Mouse (Mus musculus) retina, embryonic 14.5 days (tissue): ENCODE data around the gene Foxn3.

ENCODE experiments used
- DNase-seq: peaks from one replicate; pipeline ENCODE4 v3.0.0-alpha.2; 2015; ENCODE audit warnings: low spot score

Gene Foxn3

DNA sequence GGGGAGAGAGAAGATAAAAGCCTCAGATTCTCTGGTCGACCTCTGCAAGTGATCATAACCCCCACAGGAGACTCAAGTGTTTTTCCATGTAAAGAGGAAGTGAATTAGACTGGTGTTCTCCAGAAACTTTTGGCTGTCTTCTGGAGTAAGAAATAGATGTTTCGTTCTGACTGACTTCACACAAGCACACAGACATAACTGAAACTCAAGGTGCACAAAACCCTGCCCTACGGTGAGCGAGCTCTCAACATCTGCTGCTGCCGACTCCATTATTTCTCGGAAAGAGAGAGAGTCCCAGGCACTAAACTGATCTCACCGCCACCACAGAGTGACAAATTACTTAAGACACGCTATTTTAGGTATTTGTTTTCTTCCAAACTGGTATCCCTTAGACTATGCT is 237.2 kb downstream of the Foxn3 start:
- no peak for DNase-seq

GRCm38 (mm10) chr12:99321633-99322431 is 241.6 kb downstream of the Foxn3 start:
- no peak for DNase-seq

GRCm38 (mm10) chr12:99320966-99321496 is 242.4 kb downstream of the Foxn3 start:
- no peak for DNase-seq

GRCm38 (mm10) chr12:99319896-99320295 is 243.5 kb downstream of the Foxn3 start:
- no peak for DNase-seq

DNA sequence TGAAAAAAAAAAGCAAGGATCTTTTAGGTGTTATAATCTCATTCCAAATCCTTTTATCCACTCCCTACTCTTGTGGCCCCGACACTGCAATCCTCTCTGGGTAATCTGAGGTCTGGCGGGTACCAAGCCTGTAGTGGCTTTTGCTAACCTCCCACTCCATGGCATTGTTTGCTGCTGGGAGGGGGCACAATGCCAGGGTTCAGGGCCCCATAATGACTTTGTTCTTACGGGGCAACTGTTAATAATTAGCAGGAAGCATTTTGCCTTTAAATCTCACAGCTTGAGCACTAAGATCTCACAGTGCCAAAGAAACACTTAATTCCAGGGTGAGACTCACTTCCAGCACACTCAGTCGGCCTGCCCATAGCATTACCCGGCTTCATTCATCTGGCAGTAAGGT is 244.2 kb downstream of the Foxn3 start:
- DNase-seq = no peak

GRCm38 (mm10) chr12:99315931-99316330 is 247.5 kb downstream of the Foxn3 start:
- DNase-seq = no peak

DNA sequence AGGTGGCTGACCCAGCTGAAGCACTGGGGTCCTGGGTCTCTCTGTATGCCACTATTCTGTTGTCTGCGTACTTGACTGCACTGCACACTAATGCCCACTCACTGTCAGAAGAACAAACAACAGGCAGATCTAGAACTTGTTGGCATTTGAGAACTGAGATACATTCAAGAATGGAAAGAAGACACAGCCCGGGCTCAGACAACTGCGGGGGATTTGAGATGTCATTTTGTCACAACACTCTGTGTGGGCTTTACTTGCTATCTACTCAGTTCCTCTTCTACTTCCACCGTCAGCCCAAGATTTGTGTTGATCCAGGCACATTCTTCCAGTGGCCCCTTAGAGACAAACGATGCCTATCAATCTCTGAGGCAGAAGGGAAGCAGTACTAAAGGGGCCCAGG is 248.6 kb downstream of the Foxn3 start:
- DNase-seq = no peak

- no peak for DNase-seq
These were observed 252.1 kb downstream of the Foxn3 start for GRCm38 (mm10) chr12:99311303-99311702.

DNA sequence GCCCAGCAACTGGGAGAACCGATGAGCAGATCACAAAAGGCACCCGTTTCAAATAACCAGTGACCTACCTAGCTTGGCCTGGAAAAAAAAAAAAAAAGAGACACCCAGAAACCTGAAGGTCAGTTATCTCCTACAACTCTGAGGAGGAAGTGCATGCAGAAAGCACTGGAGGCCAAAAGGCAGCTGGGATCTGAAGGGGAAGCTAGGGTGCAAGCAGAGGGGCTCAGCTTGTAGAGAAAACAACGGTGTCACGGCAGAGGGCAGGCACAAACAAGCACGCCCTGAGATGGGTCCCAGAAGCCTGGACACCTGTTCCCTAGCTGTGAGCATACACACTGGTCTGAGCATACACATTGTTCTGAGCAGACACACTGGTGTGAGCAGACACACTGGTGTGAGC is 253.4 kb downstream of the Foxn3 start:
- DNase-seq = no peak

DNA sequence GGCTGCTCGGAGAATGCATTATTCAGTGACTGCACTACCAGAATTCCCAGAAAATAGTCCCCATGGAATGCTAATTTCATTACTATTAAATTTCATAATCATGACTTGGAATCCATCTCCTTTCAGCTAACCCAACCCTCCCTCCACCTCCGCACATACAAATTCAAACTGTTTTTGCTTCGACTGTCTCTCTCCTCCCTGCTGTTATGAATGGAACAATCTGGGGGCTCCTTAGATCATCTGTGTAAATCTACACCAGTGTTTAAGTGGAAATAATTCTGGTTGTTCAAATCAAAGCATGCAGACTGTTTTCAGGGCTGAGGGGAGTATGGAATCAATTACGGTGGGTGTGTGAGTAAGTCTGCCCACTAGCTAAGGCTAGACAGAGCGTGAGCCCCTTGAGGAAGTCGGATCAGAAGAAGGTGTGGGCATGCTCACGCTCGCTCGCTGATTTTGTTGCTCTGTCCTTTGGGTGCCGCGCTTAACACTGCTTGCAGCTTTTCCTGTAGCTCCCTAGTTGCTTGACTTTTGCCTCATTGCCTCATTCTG is 254.8 kb downstream of the Foxn3 start:
- DNase-seq = no peak

DNA sequence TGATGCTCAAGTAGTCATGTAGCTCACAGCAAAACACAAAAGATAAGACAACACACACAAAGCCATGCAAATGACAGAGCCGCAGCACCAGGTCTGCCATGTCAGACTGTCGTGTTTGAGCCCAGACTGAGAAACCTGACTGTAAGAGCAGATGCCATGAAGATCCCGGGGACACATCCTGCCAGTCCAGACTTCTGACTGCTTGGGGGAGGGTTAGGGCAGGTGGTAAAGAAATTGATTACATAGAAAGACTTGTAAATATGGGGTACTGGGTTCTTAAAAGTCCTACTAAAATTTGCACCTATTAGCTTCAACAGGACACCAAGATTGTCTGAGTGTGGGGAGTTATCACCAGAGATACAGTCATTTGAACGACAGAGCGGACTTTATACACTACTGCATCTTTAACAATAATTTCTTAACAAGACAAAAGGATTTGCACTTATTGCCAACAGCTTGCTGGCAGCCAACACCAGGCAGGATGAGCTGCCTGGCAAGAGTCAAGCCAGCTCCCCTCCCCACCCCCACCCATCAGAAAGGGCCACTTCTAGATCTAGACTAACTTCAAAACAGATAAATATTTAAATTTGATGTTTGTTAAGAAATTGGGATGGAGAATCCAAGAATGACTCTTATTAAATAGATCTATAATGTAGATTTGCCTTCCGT is 256.7 kb downstream of the Foxn3 start:
- no peak for DNase-seq

- no peak for DNase-seq
These were observed 257.4 kb downstream of the Foxn3 start for GRCm38 (mm10) chr12:99305784-99306535.

DNA sequence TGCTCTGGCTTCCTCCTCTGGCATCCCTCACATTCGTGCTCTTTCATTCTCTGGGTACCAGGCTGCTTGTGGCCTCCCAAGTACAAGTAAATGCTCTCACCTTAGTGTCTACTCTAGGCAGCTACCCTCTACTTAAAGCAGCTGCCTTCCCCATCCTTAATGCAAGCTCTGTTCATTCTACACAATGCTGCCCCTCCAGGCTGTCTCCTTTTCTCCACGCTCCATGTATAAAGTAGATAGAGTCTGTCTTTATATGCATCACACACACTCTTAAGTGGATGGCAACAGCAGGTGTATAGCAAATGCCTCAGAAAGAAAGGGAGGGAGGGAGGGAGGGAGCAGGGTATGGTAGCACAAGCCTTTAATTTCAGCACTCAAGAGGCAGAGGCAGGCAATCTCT is 258.1 kb downstream of the Foxn3 start:
- no peak for DNase-seq

GRCm38 (mm10) chr12:99304056-99304455 is 259.3 kb downstream of the Foxn3 start:
- DNase-seq = no peak

DNA sequence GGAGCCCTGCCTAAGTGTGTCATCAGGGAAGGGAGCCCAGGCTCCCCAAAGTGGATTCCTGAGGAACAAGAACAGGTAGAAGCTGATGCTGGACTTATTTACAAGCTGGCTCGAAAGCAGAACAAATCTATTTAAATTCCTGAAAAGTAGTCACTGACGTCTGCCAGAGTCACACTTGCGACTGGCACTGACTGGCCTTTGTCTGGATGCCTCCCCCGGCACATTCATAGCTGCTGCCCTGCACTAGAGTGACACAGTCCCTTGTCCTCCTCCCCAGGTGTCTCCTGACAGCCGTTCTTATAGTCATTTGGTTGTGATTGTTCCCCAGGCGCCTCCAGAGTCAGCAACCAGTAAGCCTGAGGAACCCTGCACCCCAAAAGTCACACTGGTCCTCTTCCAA is 259.8 kb downstream of the Foxn3 start:
- no peak for DNase-seq

GRCm38 (mm10) chr12:99299900-99300299 is 263.5 kb downstream of the Foxn3 start:
- no peak for DNase-seq

- DNase-seq = peak; percentile 73
These were observed 264.4 kb downstream of the Foxn3 start for GRCm38 (mm10) chr12:99298851-99299600.

- no peak for DNase-seq
These were observed 265.1 kb downstream of the Foxn3 start for GRCm38 (mm10) chr12:99298242-99298641.

GRCm38 (mm10) chr12:99297792-99298191 is 265.6 kb downstream of the Foxn3 start:
- DNase-seq = no peak

GRCm38 (mm10) chr12:99293532-99293931 is 269.9 kb downstream of the Foxn3 start:
- DNase-seq = no peak

DNA sequence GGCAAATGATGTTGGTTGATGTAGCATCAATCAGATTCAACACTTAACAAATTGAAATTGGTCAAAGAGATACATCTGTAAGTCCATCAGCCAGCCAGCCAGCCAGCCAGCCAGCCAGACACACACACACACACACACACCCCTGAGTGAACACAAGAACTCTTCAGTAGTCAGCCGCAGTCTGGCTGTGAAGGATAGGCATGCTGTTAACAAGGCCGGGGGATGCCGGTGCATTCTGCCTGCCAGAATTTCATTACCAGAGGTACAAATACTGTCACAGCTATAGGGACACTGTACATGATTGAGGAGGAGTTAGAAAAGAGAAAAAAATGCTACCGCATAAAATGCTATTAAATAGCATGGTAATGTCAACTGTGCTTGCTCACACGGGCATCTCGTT is 271.2 kb downstream of the Foxn3 start:
- no peak for DNase-seq

GRCm38 (mm10) chr12:99287081-99287480 is 276.3 kb downstream of the Foxn3 start:
- DNase-seq = no peak
